Mouse (Mus musculus) testis, adult 2 months (tissue): ENCODE measurements at regions not wholly inside any gene's neighbourhood (a gene's known extent, or its start where the extent isn't known, plus 50 kb on each side); places are given as distances from the start of the nearest gene placed in this dataset.

Experiments used
- CTCF ChIP-seq: fragments of 200-500 bp; IDR thresholded peaks from 2 replicates; pipeline ENCODE4 v1.5.1; 2012; ENCODE audit warnings: low read depth, mild to moderate bottlenecking, inconsistent platforms, low read length, moderate library complexity; ENCODE audit not compliant: control insufficient read depth, insufficient read depth, insufficient replicate concordance
- POLR2A ChIP-seq: fragments of 200-500 bp; IDR thresholded peaks from 2 replicates; pipeline ENCODE4 v1.6.1; 2012; ENCODE audit warnings: low read depth, mild to moderate bottlenecking, inconsistent platforms, low read length, moderate library complexity; ENCODE audit not compliant: control insufficient read depth

DNA sequence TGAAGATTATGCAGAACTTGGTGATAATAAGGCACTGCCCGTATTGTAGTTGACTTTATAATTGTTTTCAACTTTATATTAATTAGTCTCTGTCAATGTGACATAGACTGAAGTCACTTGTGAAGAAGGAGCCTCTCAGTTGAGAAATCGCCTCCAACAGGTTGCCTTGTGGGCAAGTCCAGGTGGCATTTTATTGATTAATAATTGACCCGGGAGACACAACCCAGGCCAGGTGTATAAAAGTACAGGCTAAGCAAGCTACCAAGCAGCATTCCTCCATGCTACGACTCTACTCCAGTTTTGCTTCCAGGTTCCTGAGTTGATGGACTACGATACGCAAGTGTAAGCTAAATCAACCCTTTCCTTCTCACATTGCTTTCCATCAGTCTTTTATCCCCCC, 268.2 kb upstream of the Klf3 start:
- no peak for TF ChIP-seq CTCF
- TF ChIP-seq POLR2A: no peak
